Mouse (Mus musculus) G1E (cell line): Measurements from ENCODE around the gene Gm48551.

Experiments used
- CTCF ChIP-seq: IDR thresholded peaks from 2 replicates; pipeline ENCODE4 v1.5.1; 2012; ENCODE audit warnings: low read depth, low read length, inconsistent platforms, mixed read lengths
- GATA1 ChIP-seq: IDR thresholded peaks from 2 replicates; pipeline ENCODE4 v1.6.1; 2012; ENCODE audit warnings: borderline replicate concordance, low read length, inconsistent platforms, mixed read lengths
- GATA2 ChIP-seq: IDR thresholded peaks from 2 replicates; pipeline ENCODE4 v1.6.1; 2012; ENCODE audit warnings: low read depth, low read length, inconsistent platforms, borderline replicate concordance
- POLR2AphosphoS5 ChIP-seq: IDR thresholded peaks from 2 replicates; pipeline ENCODE4 v1.6.1; 2012; ENCODE audit warnings: low read depth, low read length, inconsistent platforms; ENCODE audit not compliant: insufficient replicate concordance
- TAL1 ChIP-seq: conservative IDR thresholded peaks from 2 replicates; pipeline ENCODE4 v1.6.1; 2012; ENCODE audit warnings: low read depth, low read length, inconsistent platforms, mixed read lengths

GRCm38 (mm10) chr10:81399296-81399695 is 15.0 kb downstream of the Gm48551 start:
- no peak for TF ChIP-seq CTCF
- no peak for TF ChIP-seq TAL1
- no peak for TF ChIP-seq GATA2
- TF ChIP-seq POLR2AphosphoS5: no peak
- no peak for TF ChIP-seq GATA1
